Mouse (Mus musculus): ENCODE results near the gene Vamp9. TPM values are rescaled to one million over a fixed set of nuclear protein-coding genes. Genes with fewer than 3 reads are reported as not detected.

Gene Vamp9
- polyA plus RNA-seq, 1 experiment: not detected

DNA sequence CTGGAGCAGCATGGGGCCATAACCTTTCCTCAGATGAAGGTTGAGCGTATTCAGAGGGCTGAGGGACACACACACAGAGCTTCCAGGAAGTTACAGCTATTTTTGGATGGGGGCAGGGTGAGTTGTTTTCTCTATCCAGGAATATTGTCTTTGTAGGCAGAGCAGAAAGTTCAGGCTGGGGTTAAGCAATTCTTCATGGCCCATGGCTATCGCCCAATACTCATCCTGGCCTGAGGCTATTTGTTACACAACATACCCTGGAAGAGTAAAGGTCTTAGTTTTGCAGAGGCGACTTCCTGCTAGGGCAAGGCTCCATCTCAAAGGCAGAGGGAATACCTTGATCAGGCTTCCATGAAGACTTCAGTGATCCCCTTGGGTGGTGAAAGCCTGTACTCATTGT, 88.1 kb downstream of the Vamp9 start:
- WGBS: 86% methylated on average over 3 of the region's 3 CpGs
- Histone ChIP-seq H3K4me3 (ENCODE audit: insufficient read depth, low read depth, low read length) (no peak overlapping the region), H3K4me1 (ENCODE audit: control insufficient read depth, insufficient read depth, low read length) (no peaks in the 10 kb centered on the region), H3K27ac (ENCODE audit: insufficient read depth, low read depth, low read length) (no peak overlapping the region)
- TF ChIP-seq CTCF (IDR thresholded peaks at IDR 0.05; ENCODE audit: insufficient read depth, low read depth, low read length) (no peak), POLR2A (IDR thresholded peaks at IDR 0.05; ENCODE audit: insufficient read depth, low read depth, low read length) (no peak)

DNA sequence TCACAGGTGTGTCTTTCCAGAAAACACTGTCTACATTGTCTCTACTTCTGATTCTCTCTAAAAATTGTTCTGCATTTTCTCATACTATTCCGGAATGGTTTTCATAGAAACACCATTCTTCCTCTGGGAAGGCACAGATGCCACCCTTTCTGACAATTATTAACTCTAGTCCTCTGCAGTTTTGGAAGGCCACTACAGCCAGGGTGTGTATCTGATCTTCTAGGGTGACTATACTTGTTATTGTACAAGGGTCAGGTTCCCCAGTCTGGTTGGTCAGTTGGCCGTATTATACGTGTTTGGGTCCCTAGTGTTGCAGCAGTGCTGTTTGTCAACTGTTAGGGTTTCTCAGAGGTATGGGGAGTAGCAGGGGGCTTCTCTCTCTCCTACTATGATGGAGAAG, 88.6 kb downstream of the Vamp9 start:
- TF ChIP-seq POLR2A (IDR thresholded peaks at IDR 0.05; ENCODE audit: insufficient read depth, low read depth, low read length): no peak
- no peak for TF ChIP-seq CTCF (IDR thresholded peaks at IDR 0.05; ENCODE audit: insufficient read depth, low read depth, low read length)
- no peaks in the 10 kb centered on the region for H3K4me1 ChIP-seq (ENCODE audit: control insufficient read depth, insufficient read depth, low read length)
- WGBS: 94% methylated on average over 3 of the region's 3 CpGs
- no peak overlapping the region for H3K27ac ChIP-seq (ENCODE audit: insufficient read depth, low read depth, low read length)
- no peak overlapping the region for H3K4me3 ChIP-seq (ENCODE audit: insufficient read depth, low read depth, low read length)

- Histone ChIP-seq H3K27ac (ENCODE audit: insufficient read depth, low read depth, low read length) (no peak overlapping the region), H3K4me1 (ENCODE audit: control insufficient read depth, insufficient read depth, low read length) (no peaks in the 10 kb centered on the region), H3K4me3 (ENCODE audit: insufficient read depth, low read depth, low read length) (no peak overlapping the region)
- 80% methylated on average over 7 of the region's 7 CpGs for WGBS
- TF ChIP-seq CTCF (IDR thresholded peaks at IDR 0.05; ENCODE audit: insufficient read depth, low read depth, low read length) (no peak), POLR2A (IDR thresholded peaks at IDR 0.05; ENCODE audit: insufficient read depth, low read depth, low read length) (no peak)
These were observed 94.0 kb downstream of the Vamp9 start for GRCm38 (mm10) chr5:100000048-100000447.

DNA sequence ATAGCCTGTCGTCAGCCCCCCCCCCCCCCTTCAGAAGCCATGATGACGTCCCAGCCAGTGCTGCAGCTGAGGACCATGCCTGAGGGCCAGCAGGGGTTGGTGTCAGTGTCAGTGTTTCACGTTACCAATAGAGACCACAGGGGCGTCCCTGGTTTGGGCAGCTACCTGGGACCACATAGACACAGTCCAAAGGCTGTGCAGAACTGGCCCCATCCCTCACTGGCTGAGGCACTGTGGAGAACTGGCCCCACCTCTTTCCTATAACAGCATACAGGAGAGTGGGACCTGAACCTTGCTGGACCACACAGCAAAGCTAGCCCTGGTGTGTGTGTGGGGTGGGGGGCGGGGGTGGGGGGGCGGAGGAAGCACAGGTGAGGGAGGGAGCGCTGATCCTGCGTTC, 94.4 kb downstream of the Vamp9 start:
- Histone ChIP-seq H3K27ac (ENCODE audit: insufficient read depth, low read depth, low read length) (no peak overlapping the region), H3K4me1 (ENCODE audit: control insufficient read depth, insufficient read depth, low read length) (no peaks in the 10 kb centered on the region), H3K4me3 (ENCODE audit: insufficient read depth, low read depth, low read length) (no peak overlapping the region)
- no peak for TF ChIP-seq CTCF (IDR thresholded peaks at IDR 0.05; ENCODE audit: insufficient read depth, low read depth, low read length)
- no peak for TF ChIP-seq POLR2A (IDR thresholded peaks at IDR 0.05; ENCODE audit: insufficient read depth, low read depth, low read length)
- WGBS: 60% methylated on average over 8 of the region's 8 CpGs

Other genes with a start within 250 kb of the Vamp9 start
- gene Rasgef1b, start 177.2 kb upstream of the Vamp9 start, polyA plus RNA-seq (2012; ENCODE audit: insufficient read depth, insufficient read length, low replicate concordance, missing spikeins): not detected in 2 replicates
- 775 TPM in 1 of 2 replicates, not detected in the other for gene Hnrnpd, start 72.7 kb downstream of the Vamp9 start, polyA plus RNA-seq (2012; ENCODE audit: insufficient read depth, insufficient read length, low replicate concordance, missing spikeins)
- not detected in 2 replicates for gene 4930524J08Rik, start 72.8 kb downstream of the Vamp9 start, polyA plus RNA-seq (2012; ENCODE audit: insufficient read depth, insufficient read length, low replicate concordance, missing spikeins)
- 543 TPM in 1 of 2 replicates, not detected in the other for gene Hnrnpdl, start 133.4 kb downstream of the Vamp9 start, polyA plus RNA-seq (2012; ENCODE audit: insufficient read depth, insufficient read length, low replicate concordance, missing spikeins)
- gene Enoph1, start 133.7 kb downstream of the Vamp9 start, polyA plus RNA-seq (2012; ENCODE audit: insufficient read depth, insufficient read length, low replicate concordance, missing spikeins): not detected in 2 replicates